Mouse (Mus musculus) layer of hippocampus, adult 11-12 months (tissue): ENCODE results near the gene Adora3.

Experiments
- DNase-seq: peaks from one replicate; pipeline ENCODE4 v3.0.0; 2022; ENCODE audit warnings: low spot score

Adora3 gene

DNA sequence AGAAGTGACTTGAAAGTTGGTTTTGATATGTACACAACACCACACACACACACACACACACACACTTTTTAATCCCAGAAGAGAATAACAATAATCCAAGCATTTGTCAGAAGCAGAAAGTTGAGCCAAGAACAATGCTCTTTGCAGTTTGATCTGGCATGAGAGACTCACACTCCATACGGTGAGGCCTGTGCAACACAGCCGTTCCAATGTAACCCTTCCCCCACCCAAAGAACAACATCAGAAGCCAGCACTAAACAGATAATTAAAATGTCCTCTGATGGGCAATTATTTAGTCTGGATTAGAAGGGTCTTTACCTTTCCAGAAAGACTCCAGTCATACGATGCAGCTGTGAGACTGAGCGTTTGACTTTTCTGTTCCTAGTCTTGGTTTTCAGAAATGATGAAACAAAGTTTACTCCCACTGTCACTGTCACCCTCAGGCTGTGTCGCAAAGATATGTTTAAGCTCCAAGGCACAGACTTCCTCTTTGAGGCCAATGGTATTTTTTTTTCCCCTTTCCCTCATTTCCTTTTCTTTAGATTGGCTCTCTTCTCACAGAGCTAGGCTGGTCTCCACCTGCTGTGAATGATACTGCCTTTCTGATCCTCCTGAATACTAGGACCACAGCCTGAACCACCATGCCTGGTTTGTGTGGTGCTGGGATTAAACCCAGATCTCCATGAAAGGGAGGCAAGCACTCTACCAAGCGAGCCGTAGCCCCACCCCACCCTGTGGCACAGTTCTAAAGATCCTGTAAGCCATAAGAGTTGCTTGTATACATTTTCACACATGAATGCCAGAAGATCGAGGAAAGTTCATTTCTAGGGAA, 61.8 kb downstream of the Adora3 start, which contains the start of gene I830077J02Rik:
TSS of gene I830077J02Rik (minus strand) at position 425 of the 832 bp plus-strand sequence.
- DNase-seq: no peak

DNA sequence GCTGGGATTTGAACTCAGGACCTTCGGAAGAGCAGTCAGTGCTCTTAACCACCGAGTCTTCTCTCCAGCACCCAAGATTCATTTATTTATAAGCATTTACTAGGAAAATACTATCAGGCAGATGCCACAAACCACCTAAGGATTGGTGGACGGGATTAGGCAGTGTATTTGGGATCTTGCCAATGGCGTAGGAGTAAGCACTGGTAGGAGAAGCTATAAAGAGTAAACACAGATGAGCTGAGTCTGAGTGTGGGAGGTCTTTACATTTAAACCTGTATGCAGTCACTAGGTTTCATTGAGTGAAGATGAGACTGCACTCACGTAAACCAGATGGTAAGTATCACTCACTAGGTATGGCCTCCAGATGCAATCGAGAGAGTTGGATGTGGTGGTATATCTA, 63.3 kb downstream of the Adora3 start:
- DNase-seq: no peak

DNA sequence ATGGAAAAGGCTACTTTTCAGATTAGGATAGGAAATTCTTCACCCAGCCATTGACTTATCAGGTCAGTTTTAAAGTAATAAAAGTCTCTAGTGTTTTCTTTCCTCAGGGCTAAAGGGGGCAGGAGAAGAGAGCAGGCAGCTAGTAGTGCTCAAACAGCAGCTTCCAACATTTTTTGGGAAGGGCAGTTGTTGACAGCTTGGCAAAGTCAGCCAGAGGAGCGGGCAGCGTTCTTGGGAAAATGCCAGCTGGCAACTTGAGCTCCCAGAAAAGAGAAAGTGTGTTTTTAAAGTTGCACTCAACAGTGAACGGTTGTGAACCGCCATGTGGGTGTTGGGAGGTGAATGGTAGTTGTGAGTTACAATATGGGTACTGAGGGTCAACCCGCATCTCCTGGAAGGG, 64.4 kb downstream of the Adora3 start:
- DNase-seq: no peak

DNA sequence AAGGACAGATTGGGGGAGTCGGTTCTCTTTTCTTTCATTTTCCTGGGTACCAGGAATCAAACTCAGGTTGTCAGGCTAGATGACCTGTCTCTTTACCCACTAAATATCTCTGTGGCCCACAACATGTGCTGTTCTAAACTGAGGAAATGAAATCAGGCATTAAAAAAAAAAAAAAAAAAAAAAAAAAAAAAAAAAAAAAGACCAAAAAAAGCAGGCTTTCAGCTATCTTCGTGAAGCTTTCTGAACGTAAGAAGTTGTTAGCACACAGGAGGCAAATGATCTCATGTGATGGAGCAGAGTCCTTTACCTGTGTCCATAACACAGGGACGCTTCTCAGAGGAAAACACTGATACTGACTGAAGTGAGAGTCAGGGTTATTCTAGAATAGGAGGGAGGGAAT, 65.5 kb downstream of the Adora3 start:
- no peak for DNase-seq

DNA sequence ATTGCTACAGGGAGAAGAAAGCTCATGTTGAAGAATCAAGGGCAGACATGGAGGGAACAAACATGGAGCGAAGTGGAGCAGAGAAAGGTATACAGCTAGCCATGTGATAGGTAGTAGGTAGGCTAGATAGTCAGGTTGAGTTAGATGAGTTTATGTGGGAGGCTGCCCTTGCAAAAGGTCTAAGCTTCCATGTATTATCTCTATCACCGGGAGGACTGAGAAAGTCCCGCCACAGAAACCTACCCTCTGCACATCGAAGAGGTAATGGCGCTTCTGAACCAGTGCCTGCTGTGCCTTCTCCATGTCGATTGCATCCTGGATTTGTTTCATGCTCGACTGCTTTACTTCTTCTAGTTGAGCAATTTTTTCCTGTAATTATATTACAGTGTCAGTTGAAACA, 80.7 kb downstream of the Adora3 start:
- DNase-seq: no peak

DNA sequence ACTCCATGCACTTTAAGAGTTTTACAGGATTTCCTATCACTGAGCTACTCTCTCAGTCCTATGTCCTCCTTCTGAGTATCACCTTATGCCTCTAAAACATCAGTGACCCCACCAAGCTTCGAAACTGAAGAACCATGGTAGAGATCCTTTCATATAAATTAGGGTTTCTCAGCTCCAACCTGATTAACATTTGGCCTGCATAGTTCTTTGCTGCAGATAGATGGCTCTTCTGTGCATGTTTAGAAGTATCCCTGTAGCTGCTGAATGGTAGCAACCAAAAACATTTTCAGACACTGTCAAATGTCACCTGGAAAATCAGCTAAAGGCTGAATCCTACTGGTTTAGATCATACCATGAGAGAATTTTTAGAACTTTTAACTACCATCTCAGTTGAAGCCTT, 86.6 kb downstream of the Adora3 start:
- DNase-seq: no peak

DNA sequence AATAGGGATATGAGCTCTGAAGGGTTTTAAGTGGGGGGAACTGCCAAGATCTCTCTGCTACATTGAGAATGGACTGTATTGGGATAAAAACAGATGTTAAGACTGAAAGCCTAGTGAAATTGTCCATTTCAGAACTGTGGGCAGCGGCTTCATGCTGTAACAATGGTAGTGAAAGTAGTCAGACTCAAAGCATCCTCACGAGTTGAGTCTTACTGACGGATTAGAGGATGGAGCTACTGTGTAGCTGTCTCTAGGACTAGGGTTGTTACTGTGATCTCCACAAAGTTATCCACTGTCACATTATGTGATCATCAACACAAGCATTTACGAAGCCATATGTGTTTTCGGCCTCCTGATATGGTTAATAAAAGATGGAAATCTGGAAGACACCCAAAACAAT, 87.5 kb downstream of the Adora3 start:
- DNase-seq: no peak
